Mouse (Mus musculus): ENCODE data around the gene Vps26c. TPM values are rescaled to one million over a fixed set of nuclear protein-coding genes. Genes with fewer than 3 reads are reported as not detected.
A peak's percentile ranks its signal among the peaks of the same experiment; 100 is the strongest.

The Vps26c gene
- 12.1 and 19.1 TPM in 2 replicates for polyA plus RNA-seq (2012; ENCODE audit: insufficient read depth, insufficient read length, missing spikeins)

GRCm38 (mm10) chr16:94526344-94527151, at the start of gene Vps26c:
Gene Vps26c, minus strand, starts transcription at chr16:94526830.
- peaks cover 7% of the 10 kb centered on the region for H3K4me1 ChIP-seq (ENCODE audit: control insufficient read depth, insufficient read depth, insufficient read length, low read length)
- peak within 1 kb of the TSS; percentile 98 for H3K27ac ChIP-seq (replicated peaks; ENCODE audit: low read depth, low read length)
- H3K4me3 ChIP-seq (ENCODE audit: insufficient read depth, low read depth, low read length), result peak within 1 kb of the TSS; percentile 78

DNA sequence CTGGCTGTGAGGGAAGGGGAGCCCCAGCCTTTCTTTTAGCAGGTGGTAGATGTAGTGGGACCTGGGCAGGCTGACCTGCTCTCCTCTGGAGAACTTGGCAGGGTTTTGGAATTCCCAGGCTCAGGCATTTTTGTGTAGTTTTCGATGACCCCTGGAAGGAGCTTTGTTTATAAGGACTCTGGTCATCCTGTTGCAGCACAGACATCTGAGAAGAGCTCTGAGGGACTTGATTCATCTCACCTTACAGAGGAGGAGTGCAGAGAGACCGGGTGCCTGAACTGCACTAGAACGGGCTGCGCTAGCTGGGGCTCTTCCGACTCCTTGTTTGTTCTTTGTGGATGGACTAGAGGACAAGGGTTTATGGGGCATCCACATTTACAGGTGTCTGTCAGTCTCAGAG, 49.1 kb upstream of the Vps26c start:
- no peak overlapping the region for H3K4me3 ChIP-seq (ENCODE audit: insufficient read depth, low read depth, low read length)
- H3K4me1 ChIP-seq (ENCODE audit: control insufficient read depth, insufficient read depth, insufficient read length, low read length), result peaks cover 29% of the 10 kb centered on the region
- H3K27ac ChIP-seq (replicated peaks; ENCODE audit: low read depth, low read length), result no peak overlapping the region

DNA sequence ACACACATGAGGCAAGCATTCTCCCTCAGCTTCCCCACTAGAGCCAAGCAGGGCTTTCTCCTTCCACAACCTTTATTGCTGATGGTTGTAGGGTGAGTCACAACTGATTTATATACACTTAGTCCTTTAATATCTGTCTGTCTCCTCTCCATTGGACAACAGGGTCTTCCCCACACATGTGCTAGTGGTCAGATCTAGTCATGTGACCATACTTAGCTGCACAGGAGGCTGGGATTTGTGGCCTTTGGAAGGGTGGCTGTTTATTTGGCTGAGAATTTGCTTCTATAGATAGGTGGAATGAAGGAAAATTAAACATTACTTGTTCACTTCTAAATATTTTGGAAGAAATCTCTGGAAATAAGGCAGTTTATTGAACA, 48.1 kb upstream of the Vps26c start:
- Histone ChIP-seq H3K4me3 (ENCODE audit: insufficient read depth, low read depth, low read length) (no peak overlapping the region), H3K4me1 (ENCODE audit: control insufficient read depth, insufficient read depth, insufficient read length, low read length) (peaks cover 25% of the 10 kb centered on the region), H3K27ac (replicated peaks; ENCODE audit: low read depth, low read length) (no peak overlapping the region)

DNA sequence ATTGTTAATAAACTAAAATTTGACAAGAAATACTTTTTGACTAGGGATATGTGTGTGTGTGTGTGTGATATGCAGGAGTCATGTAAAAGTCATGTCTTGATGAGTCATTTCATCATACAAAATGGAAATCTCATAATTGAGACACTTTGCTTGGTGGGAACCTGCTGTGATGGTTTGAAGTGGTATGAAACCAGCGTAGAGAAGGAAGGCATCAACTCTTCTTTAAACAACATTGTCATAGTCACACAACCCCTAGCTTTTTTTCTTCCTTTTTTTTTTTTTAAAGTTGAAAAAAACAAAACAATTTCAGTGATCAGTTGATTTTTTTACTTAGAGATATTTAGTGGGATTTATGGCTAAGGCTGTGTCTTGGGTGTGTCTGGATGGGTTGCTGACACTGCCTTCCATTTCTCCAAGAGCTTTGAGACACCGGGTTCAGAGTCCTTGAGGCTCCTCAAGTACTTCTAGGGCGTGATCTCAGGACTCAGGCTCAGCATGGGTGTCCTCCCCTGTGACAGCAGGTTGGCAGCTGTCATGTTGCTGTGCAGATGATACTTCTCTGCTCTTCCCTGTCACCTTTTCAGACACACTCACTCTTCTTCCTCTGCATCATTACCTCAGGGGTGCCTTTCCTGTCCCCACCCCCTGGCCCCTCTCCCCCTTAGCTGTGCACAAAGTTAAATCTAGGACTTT, 47.5 kb upstream of the Vps26c start:
- Histone ChIP-seq H3K27ac (replicated peaks; ENCODE audit: low read depth, low read length) (no peak overlapping the region), H3K4me3 (ENCODE audit: insufficient read depth, low read depth, low read length) (no peak overlapping the region), H3K4me1 (ENCODE audit: control insufficient read depth, insufficient read depth, insufficient read length, low read length) (peaks cover 23% of the 10 kb centered on the region)

DNA sequence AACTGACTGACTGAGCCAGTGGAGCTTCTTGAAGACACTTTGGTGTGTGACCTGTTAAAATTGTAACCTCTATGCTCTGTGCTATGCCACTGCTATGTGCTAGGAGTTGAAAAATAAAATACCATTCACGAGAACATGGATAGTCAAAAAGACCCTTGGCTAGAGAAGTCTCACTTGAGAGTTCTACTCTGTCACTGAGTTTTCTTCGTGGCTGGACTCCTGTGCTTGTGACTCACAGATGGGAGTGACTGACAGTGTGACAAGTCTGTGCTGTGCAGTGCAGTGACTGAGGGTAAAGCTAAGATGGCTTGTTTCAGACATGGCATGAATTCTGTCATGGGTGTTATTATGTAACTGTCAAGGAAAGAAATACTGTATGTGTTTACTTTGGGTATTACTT, 45.8 kb upstream of the Vps26c start:
- Histone ChIP-seq H3K4me3 (ENCODE audit: insufficient read depth, low read depth, low read length) (peak overlapping the region; percentile 30; the same call in 1 of the 2 replicates), H3K27ac (replicated peaks; ENCODE audit: low read depth, low read length) (no peak overlapping the region)

DNA sequence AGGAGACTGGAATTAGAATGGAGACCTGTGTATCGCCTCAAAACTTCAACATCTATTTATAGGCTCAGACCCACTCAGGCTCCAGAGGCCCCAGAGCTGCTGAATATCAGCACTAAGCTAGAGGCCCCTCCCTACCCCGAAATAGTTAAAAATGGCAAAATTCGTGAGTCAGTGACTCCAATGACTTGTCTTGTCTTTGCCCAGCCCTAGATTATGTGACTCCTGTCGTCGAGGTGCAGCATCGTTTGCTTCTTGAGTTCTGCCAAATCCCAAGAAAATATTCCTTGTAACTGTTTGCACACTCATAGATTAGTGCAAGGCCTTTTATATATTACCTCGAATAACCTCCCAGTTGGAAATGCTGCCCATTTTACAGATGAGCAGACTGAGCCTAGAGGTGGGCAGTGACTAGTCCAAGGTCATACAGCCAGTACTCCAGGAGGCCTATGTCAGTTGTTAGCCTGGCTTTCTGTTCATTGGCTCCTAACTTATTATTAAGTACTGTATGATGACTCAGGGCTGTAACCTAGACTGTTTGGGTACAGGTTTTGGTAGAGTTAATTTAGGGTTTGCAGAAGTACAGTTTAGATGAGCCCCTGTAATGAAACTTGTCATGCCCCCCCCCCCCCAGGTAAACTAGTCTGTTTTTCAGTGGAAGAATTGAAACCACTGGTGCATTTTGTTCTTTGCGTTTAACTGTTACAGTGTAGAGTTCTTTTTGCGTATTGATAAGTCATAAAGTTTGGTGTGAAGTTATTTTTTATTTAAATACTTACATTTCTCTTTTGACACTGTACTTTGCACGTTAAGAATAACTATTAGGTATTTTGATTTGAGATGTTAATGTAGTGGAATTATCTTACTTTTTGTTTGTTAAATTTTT, 44.7 kb upstream of the Vps26c start:
- Histone ChIP-seq H3K4me1 (ENCODE audit: control insufficient read depth, insufficient read depth, insufficient read length, low read length) (peaks cover 12% of the 10 kb centered on the region), H3K27ac (replicated peaks; ENCODE audit: low read depth, low read length) (peak overlapping the region; percentile 85), H3K4me3 (ENCODE audit: insufficient read depth, low read depth, low read length) (peak overlapping the region; percentile 82)

More for the DNA sequence above, 45.8 kb upstream of the Vps26c start:
- peaks cover 12% of the 10 kb centered on the region for H3K4me1 ChIP-seq (ENCODE audit: control insufficient read depth, insufficient read depth, insufficient read length, low read length)

- Histone ChIP-seq H3K4me3 (ENCODE audit: insufficient read depth, low read depth, low read length) (peak overlapping the region; percentile 82), H3K27ac (replicated peaks; ENCODE audit: low read depth, low read length) (peak overlapping the region; percentile 85), H3K4me1 (ENCODE audit: control insufficient read depth, insufficient read depth, insufficient read length, low read length) (peaks cover 12% of the 10 kb centered on the region)
Observed at GRCm38 (mm10) chr16:94570361-94571041, 43.9 kb upstream of the Vps26c start.

DNA sequence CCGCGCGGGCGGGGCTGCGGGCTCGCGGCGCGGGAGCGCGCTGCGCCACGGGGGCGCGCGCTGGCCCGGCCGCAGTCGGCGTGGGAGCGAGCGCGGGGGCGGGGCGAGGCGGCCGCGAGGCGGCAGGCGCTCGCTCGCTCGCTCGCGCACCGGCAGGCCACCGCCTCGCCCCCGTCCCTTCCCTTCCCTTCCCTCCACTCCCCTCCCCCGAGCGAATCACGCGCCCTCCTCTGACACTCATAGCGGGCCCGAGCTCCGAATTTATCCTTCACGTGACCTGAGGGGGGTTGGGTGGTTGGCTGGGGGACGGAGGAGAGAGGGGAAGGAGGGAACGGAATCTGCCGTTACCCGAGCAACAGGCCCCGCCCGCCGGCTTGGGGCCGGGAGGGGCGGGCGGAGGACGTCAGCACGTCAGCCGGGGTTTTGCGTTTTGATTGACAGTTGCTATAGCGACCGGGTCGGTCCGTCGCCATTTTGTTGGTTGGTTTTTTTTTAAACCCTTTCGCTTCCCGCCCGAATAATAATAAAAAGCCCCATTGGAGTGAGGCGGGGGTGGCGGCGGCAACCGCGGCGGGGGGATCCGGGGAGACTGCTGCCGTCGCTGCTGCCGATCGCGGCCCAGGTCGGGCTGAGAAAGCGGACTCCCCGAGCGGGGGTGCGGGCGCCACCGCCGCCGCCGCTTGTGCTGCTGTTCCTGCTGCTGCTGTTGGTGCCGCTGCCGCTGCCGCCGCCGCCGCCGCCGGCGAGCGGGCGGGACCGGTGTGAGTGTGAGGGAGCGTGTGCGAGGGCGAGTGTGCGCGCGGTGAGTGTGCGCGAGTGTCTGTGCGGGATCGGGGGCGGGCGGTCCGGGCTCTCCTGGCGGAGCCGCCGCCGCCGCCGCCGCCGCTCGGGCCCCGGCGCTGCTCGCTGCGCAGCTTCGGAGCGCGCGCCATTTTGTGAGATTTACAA, 42.9 kb upstream of the Vps26c start, which contains the start of gene Dyrk1a:
Dyrk1a (plus strand) TSS at position 782 of the 948 bp plus-strand sequence.
- Histone ChIP-seq H3K4me3 (ENCODE audit: insufficient read depth, low read depth, low read length) (peak within 1 kb of the TSS; percentile 82), H3K4me1 (ENCODE audit: control insufficient read depth, insufficient read depth, insufficient read length, low read length) (peaks cover 9% of the 10 kb centered on the region), H3K27ac (replicated peaks; ENCODE audit: low read depth, low read length) (peak within 1 kb of the TSS; percentile 94)

GRCm38 (mm10) chr16:94568335-94569228, 42.0 kb upstream of the Vps26c start:
- H3K4me3 ChIP-seq (ENCODE audit: insufficient read depth, low read depth, low read length), result peak overlapping the region; percentile 79
- peaks cover 6% of the 10 kb centered on the region for H3K4me1 ChIP-seq (ENCODE audit: control insufficient read depth, insufficient read depth, insufficient read length, low read length)
- H3K27ac ChIP-seq (replicated peaks; ENCODE audit: low read depth, low read length), result peak overlapping the region; percentile 94

DNA sequence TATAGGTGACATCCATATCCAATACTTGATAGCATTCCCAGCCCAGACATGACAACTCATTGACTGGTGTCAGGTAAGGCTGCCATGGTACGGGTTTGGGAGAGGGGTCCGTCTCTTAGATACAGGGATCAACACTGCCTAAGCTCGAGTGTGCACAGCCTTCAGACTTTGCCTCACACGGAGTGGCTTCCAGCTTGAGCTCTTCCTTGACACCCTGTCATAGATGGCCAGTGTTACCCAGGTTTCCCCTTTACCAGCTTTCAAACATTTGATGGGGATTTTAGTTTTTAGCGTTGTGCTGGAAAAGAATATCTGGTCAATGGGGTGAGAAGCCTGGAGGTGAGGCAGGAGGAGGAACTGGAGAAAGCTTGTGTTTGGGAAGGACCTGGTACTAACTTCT, 41.1 kb upstream of the Vps26c start:
- H3K4me3 ChIP-seq (ENCODE audit: insufficient read depth, low read depth, low read length), result no peak overlapping the region
- H3K27ac ChIP-seq (replicated peaks; ENCODE audit: low read depth, low read length), result no peak overlapping the region

GRCm38 (mm10) chr16:94566834-94567585, 40.4 kb upstream of the Vps26c start:
- Histone ChIP-seq H3K27ac (replicated peaks; ENCODE audit: low read depth, low read length) (no peak overlapping the region), H3K4me1 (ENCODE audit: control insufficient read depth, insufficient read depth, insufficient read length, low read length) (peaks cover 1% of the 10 kb centered on the region), H3K4me3 (ENCODE audit: insufficient read depth, low read depth, low read length) (no peak overlapping the region)

More for the DNA sequence above, 41.1 kb upstream of the Vps26c start:
- peaks cover 2% of the 10 kb centered on the region for H3K4me1 ChIP-seq (ENCODE audit: control insufficient read depth, insufficient read depth, insufficient read length, low read length)

DNA sequence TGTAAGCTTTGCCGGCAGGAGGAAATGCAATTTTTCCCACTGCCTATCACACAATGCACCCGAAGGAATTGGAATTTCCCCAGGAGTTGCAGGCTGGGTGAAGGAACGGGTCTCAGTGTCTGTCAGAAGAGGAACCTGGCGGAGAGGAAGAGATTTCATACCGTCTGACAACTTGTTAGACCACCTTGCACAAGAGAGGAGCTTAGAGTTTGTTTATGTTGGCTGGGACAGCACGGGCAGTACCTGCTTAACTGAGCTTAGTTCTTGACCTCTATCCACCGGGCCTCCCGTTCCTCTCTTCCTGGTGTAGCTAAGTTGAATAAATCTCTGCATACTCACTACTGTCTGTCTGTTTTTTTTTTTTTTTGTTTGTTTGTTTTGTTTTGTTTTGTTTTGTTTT, 39.5 kb upstream of the Vps26c start:
- H3K4me3 ChIP-seq (ENCODE audit: insufficient read depth, low read depth, low read length), result no peak overlapping the region
- no peak overlapping the region for H3K27ac ChIP-seq (replicated peaks; ENCODE audit: low read depth, low read length)
- peaks cover 7% of the 10 kb centered on the region for H3K4me1 ChIP-seq (ENCODE audit: control insufficient read depth, insufficient read depth, insufficient read length, low read length)
